In genomic region chr17:35994175-35994878, GRCm38 (mm10) we compare ENCODE assay signal across 8 mouse cellular contexts. TPM values are rescaled to one million over a fixed set of nuclear protein-coding genes. Genes with fewer than 3 reads are reported as not detected.
DNase-seq lines count a peak whose midpoint lies in the region; ATAC-seq and TF ChIP-seq lines count a peak whose summit lies in the region.

No protein-coding gene starts in this region.

- no peak for TF ChIP-seq CTCF in ES-Bruce4 (IDR thresholded peaks at IDR 0.05; ENCODE audit: low read depth, low read length)
- TF ChIP-seq CTCF in liver, postnatal 0 days (IDR thresholded peaks at IDR 0.05; ENCODE audit: low read depth), result no peak
- no peak for TF ChIP-seq CTCF in testis, adult 2 months (IDR thresholded peaks at IDR 0.05; ENCODE audit: control insufficient read depth, insufficient read depth, insufficient replicate concordance, low read depth, low read length)

- H3K27ac ChIP-seq in ES-Bruce4 (ENCODE audit: insufficient read depth, low read length), result no peak overlapping the region
- peak overlapping the region; percentile 30; the same call in 1 of the 2 replicates for H3K27ac ChIP-seq in forebrain, embryonic 14.5 days (ENCODE audit: low read depth, low read length)
- peak overlapping the region; percentile 86 for H3K27ac ChIP-seq in liver, postnatal 0 days (ENCODE audit: low read depth)
- H3K27ac ChIP-seq in neural tube, embryonic 14.5 days (ENCODE audit: low read depth, low read length), result peak overlapping the region; percentile 63; the same call in 1 of the 2 replicates
- H3K27ac ChIP-seq in testis, adult 2 months (ENCODE audit: control insufficient read depth, insufficient read depth, low read depth, low read length), result no peak overlapping the region; the same call in 1 of the 2 replicates

- peak; percentile 74 for TF ChIP-seq POLR2A in ES-Bruce4 (IDR thresholded peaks at IDR 0.05; ENCODE audit: insufficient read depth, low read length)
- TF ChIP-seq POLR2A in testis, adult 2 months (IDR thresholded peaks at IDR 0.05; ENCODE audit: control insufficient read depth, low read depth, low read length), result peak; percentile 69

- intact Hi-C loops in heart, postnatal 14 days (cut with DNase I), result loop anchor here (5.0 kb wide), 2 partner anchors 167 to 252 kb away; no protein-coding TSS in a partner anchor

- WGBS in forebrain, embryonic 14.5 days, result 3% methylated on average over 31 of the region's 31 CpGs
- WGBS in liver, postnatal 0 days (ENCODE audit: insufficient replicate concordance), result 2% methylated on average over 31 of the region's 31 CpGs
- 3% methylated on average over 31 of the region's 31 CpGs for WGBS in neural tube, embryonic 14.5 days

- H3K4me1 ChIP-seq in ES-Bruce4 (ENCODE audit: control insufficient read depth, insufficient read depth, low read length), result no peaks in the 10 kb centered on the region
- peaks cover 4% of the 10 kb centered on the region for H3K4me1 ChIP-seq in forebrain, embryonic 14.5 days (ENCODE audit: control insufficient read depth, insufficient read depth, low read length)
- H3K4me1 ChIP-seq in liver, postnatal 0 days (ENCODE audit: insufficient read depth), result peaks cover 22% of the 10 kb centered on the region
- H3K4me1 ChIP-seq in neural tube, embryonic 14.5 days (ENCODE audit: control insufficient read depth, insufficient read depth, low read length), result 0 out of 2 replicates have a peak, but pooled peaks cover 4% of the 10 kb centered on the region
- H3K4me1 ChIP-seq in testis, adult 2 months (ENCODE audit: control insufficient read depth, insufficient read depth, low read length), result no peaks in the 10 kb centered on the region; the same call in none of the 2 replicates

- H3K27me3 ChIP-seq in ES-Bruce4 (ENCODE audit: control insufficient read depth, insufficient read depth, low read length, poor library complexity, severe bottlenecking), result no peaks in the 10 kb centered on the region
- H3K27me3 ChIP-seq in forebrain, embryonic 14.5 days (replicated peaks; ENCODE audit: control insufficient read depth, insufficient read depth, low read length), result no peaks in the 10 kb centered on the region
- no peaks in the 10 kb centered on the region for H3K27me3 ChIP-seq in liver, postnatal 0 days (ENCODE audit: insufficient read depth, low read length)
- no peaks in the 10 kb centered on the region for H3K27me3 ChIP-seq in neural tube, embryonic 14.5 days (ENCODE audit: control insufficient read depth, insufficient read depth, low read length)
- no peaks in the 10 kb centered on the region for H3K27me3 ChIP-seq in testis, adult 2 months (ENCODE audit: control insufficient read depth, insufficient read depth, low read length)

- peak overlapping the region; percentile 95 for H3K4me3 ChIP-seq in ES-Bruce4 (ENCODE audit: low read depth, low read length)
- peak overlapping the region; percentile 56 for H3K4me3 ChIP-seq in forebrain, embryonic 14.5 days (ENCODE audit: low read depth, low read length)
- peak overlapping the region; percentile 63 for H3K4me3 ChIP-seq in liver, postnatal 0 days (ENCODE audit: low read depth, low read length)
- H3K4me3 ChIP-seq in neural tube, embryonic 14.5 days (ENCODE audit: low read depth, low read length), result peak overlapping the region; percentile 61
- H3K4me3 ChIP-seq in testis, adult 2 months (ENCODE audit: control insufficient read depth, low read depth, low read length), result peak overlapping the region; percentile 69

- H3K9me3 ChIP-seq in ES-Bruce4 (replicated peaks; ENCODE audit: control insufficient read depth, insufficient read depth, low read length, poor library complexity, severe bottlenecking), result 0 out of 2 replicates have a peak, but pooled peaks cover 2% of the 10 kb centered on the region
- H3K9me3 ChIP-seq in forebrain, embryonic 14.5 days (replicated peaks; ENCODE audit: control insufficient read depth, low read length), result no peaks in the 10 kb centered on the region
- H3K9me3 ChIP-seq in liver, postnatal 0 days (ENCODE audit: low read length), result no peaks in the 10 kb centered on the region
- no peaks in the 10 kb centered on the region for H3K9me3 ChIP-seq in neural tube, embryonic 14.5 days (ENCODE audit: control insufficient read depth, low read length)

- H3K36me3 ChIP-seq in ES-Bruce4 (ENCODE audit: control insufficient read depth, insufficient read depth, low read length, poor library complexity, severe bottlenecking), result no peaks in the 10 kb centered on the region
- peaks cover 4% of the 10 kb centered on the region; the same call in 1 of the 2 replicates for H3K36me3 ChIP-seq in forebrain, embryonic 14.5 days (ENCODE audit: control insufficient read depth, insufficient read depth, low read length)
- no peaks in the 10 kb centered on the region for H3K36me3 ChIP-seq in liver, postnatal 0 days (replicated peaks; ENCODE audit: insufficient read depth, low read length)
- no peaks in the 10 kb centered on the region for H3K36me3 ChIP-seq in neural tube, embryonic 14.5 days (ENCODE audit: control insufficient read depth, insufficient read depth, low read length)
- H3K36me3 ChIP-seq in testis, adult 2 months (ENCODE audit: control insufficient read depth, insufficient read depth, low read length), result no peaks in the 10 kb centered on the region

- ATAC-seq in cerebellum, adult (ENCODE audit: insufficient number of reproducible peaks, low FRiP score, low TSS enrichment), result peak; percentile 74; the same call in 1 of the 2 replicates
- peak; percentile 78 for ATAC-seq in forebrain, embryonic 14.5 days
- ATAC-seq in liver, postnatal 0 days, result peak; percentile 55
- peak; percentile 73 for ATAC-seq in neural tube, embryonic 14.5 days (ENCODE audit: low read depth)

- peak; percentile 93 for DNase-seq in forebrain, embryonic 14.5 days (ENCODE audit: low spot score)
- DNase-seq in heart, postnatal 14 days, result peak; percentile 77 to 81
- DNase-seq in layer of hippocampus, adult 11-12 months (ENCODE audit: low spot score), result peak; percentile 81
- peak; percentile 86 for DNase-seq in liver, postnatal 0 days

- no peak for TF ChIP-seq EP300 in ES-Bruce4 (IDR thresholded peaks at IDR 0.05; ENCODE audit: insufficient read depth, low read depth, low read length)
- 0 out of 2 replicates have a peak, but pooled peaks have one; percentile 9 for TF ChIP-seq EP300 in liver, postnatal 0 days (IDR thresholded peaks at IDR 0.05; ENCODE audit: low read depth)

- H3K9ac ChIP-seq in ES-Bruce4 (ENCODE audit: low read depth, poor library complexity, severe bottlenecking), result peak overlapping the region; percentile 79
- H3K9ac ChIP-seq in forebrain, embryonic 14.5 days (ENCODE audit: low read length), result peak overlapping the region; percentile 67
- peak overlapping the region; percentile 70 for H3K9ac ChIP-seq in liver, postnatal 0 days (replicated peaks)
- peak overlapping the region; percentile 60 for H3K9ac ChIP-seq in neural tube, embryonic 14.5 days (replicated peaks; ENCODE audit: low read depth, low read length)

- H3K4me2 ChIP-seq in forebrain, embryonic 14.5 days (ENCODE audit: low read length), result peak overlapping the region; percentile 76
- peak overlapping the region; percentile 74 for H3K4me2 ChIP-seq in liver, postnatal 0 days (ENCODE audit: low read depth, low read length)
- H3K4me2 ChIP-seq in neural tube, embryonic 14.5 days (ENCODE audit: low read depth, low read length), result peak overlapping the region; percentile 46

RNA-seq across cellular contexts. Expression of gene Prr3, which starts 14.3 kb away (rescaled TPM):
- polyA plus RNA-seq in ES-Bruce4 (2011; ENCODE audit: insufficient read depth, insufficient read length, low read depth, missing spikeins), result 25.5 and 33.5 TPM in 2 replicates
- polyA plus RNA-seq in forebrain, embryonic 14.5 days (2014; fragmentation: Nextera tagmentation; extraction: Ambion mirVana), result 58.5 and 69.8 TPM in 2 replicates
- 1 to 10 TPM; 4.6 to 4.7 TPM for total RNA-seq in heart, postnatal 14 days (2021)
- 6.1 and 6.3 TPM in 2 replicates for polyA plus RNA-seq in liver, postnatal 0 days (2015; fragmentation: Nextera tagmentation; extraction: Ambion mirVana)
- 65.3 and 78.2 TPM in 2 replicates for polyA plus RNA-seq in neural tube, embryonic 14.5 days (2014; fragmentation: Nextera tagmentation; extraction: Ambion mirVana)
- 35.7 and 38.2 TPM in 2 replicates for polyA plus RNA-seq in testis, adult 2 months (2012; rRNA removed)

RNA-seq across cellular contexts. Expression of gene Gnl1, which starts 14.7 kb away (rescaled TPM):
- 34.5 and 37.0 TPM in 2 replicates for polyA plus RNA-seq in ES-Bruce4 (2011; ENCODE audit: insufficient read depth, insufficient read length, low read depth, missing spikeins)
- polyA plus RNA-seq in forebrain, embryonic 14.5 days (2014; fragmentation: Nextera tagmentation; extraction: Ambion mirVana), result 27.9 and 35.7 TPM in 2 replicates
- total RNA-seq in heart, postnatal 14 days (2021), result 10 to 100 TPM; 23.0 to 26.1 TPM
- 9.5 and 10.8 TPM in 2 replicates for polyA plus RNA-seq in liver, postnatal 0 days (2015; fragmentation: Nextera tagmentation; extraction: Ambion mirVana)
- polyA plus RNA-seq in neural tube, embryonic 14.5 days (2014; fragmentation: Nextera tagmentation; extraction: Ambion mirVana), result 45.9 and 50.3 TPM in 2 replicates
- 109 and 114 TPM in 2 replicates for polyA plus RNA-seq in testis, adult 2 months (2012; rRNA removed)

RNA-seq across cellular contexts. Expression of gene Abcf1, which starts 24.8 kb away (rescaled TPM):
- 174 and 213 TPM in 2 replicates for polyA plus RNA-seq in ES-Bruce4 (2011; ENCODE audit: insufficient read depth, insufficient read length, low read depth, missing spikeins)
- 55.8 and 78.1 TPM in 2 replicates for polyA plus RNA-seq in forebrain, embryonic 14.5 days (2014; fragmentation: Nextera tagmentation; extraction: Ambion mirVana)
- total RNA-seq in heart, postnatal 14 days (2021), result 10 to 100 TPM; 65.2 TPM
- polyA plus RNA-seq in liver, postnatal 0 days (2015; fragmentation: Nextera tagmentation; extraction: Ambion mirVana), result 37.8 and 47.7 TPM in 2 replicates
- polyA plus RNA-seq in neural tube, embryonic 14.5 days (2014; fragmentation: Nextera tagmentation; extraction: Ambion mirVana), result 71.1 and 81.1 TPM in 2 replicates
- 122 and 129 TPM in 2 replicates for polyA plus RNA-seq in testis, adult 2 months (2012; rRNA removed)

RNA-seq across cellular contexts. Expression of gene H2-T24, which starts 26.0 kb away (rescaled TPM):
- polyA plus RNA-seq in ES-Bruce4 (2011; ENCODE audit: insufficient read depth, insufficient read length, low read depth, missing spikeins), result 0.78 TPM in 1 of 2 replicates, not detected in the other
- polyA plus RNA-seq in forebrain, embryonic 14.5 days (2014; fragmentation: Nextera tagmentation; extraction: Ambion mirVana), result 2.3 and 4.8 TPM in 2 replicates
- total RNA-seq in heart, postnatal 14 days (2021), result 1 to 10 TPM; 4.7 to 6.0 TPM
- polyA plus RNA-seq in liver, postnatal 0 days (2015; fragmentation: Nextera tagmentation; extraction: Ambion mirVana), result 4.6 and 5.4 TPM in 2 replicates
- polyA plus RNA-seq in neural tube, embryonic 14.5 days (2014; fragmentation: Nextera tagmentation; extraction: Ambion mirVana), result 11.0 and 12.7 TPM in 2 replicates
- polyA plus RNA-seq in testis, adult 2 months (2012; rRNA removed), result 0.07 and 0.17 TPM in 2 replicates

RNA-seq across cellular contexts. Expression of gene H2-T23, which starts 38.3 kb away (rescaled TPM):
- polyA plus RNA-seq in ES-Bruce4 (2011; ENCODE audit: insufficient read depth, insufficient read length, low read depth, missing spikeins), result 0.46 and 1.1 TPM in 2 replicates
- 4.5 and 5.6 TPM in 2 replicates for polyA plus RNA-seq in forebrain, embryonic 14.5 days (2014; fragmentation: Nextera tagmentation; extraction: Ambion mirVana)
- total RNA-seq in heart, postnatal 14 days (2021), result 10 to 100 TPM; 23.2 to 24.0 TPM
- 113 and 120 TPM in 2 replicates for polyA plus RNA-seq in liver, postnatal 0 days (2015; fragmentation: Nextera tagmentation; extraction: Ambion mirVana)
- 2.6 and 3.8 TPM in 2 replicates for polyA plus RNA-seq in neural tube, embryonic 14.5 days (2014; fragmentation: Nextera tagmentation; extraction: Ambion mirVana)
- 2.8 and 4.7 TPM in 2 replicates for polyA plus RNA-seq in testis, adult 2 months (2012; rRNA removed)

Comparison
In these comparisons a context has a peak if more than half of its experiments do, and no peak if none do; other contexts are left out.
1. H3K27ac ChIP-seq: peak in forebrain, embryonic 14.5 days (single experiment), liver, postnatal 0 days (single experiment) and neural tube, embryonic 14.5 days (single experiment); none in ES-Bruce4 (single experiment) and testis, adult 2 months (single experiment).
2. Peak in every context shown above with its lines, with median percentiles within 50 percentile points of each other: H3K4me3 ChIP-seq, H3K9ac ChIP-seq, ATAC-seq, DNase-seq and H3K4me2 ChIP-seq.